Mouse (Mus musculus) embryonic fibroblast, embryonic 13.5 days (primary cell): Measurements from ENCODE around the gene Asap2.
"Not testable (repeated sequence)": the region's sequence is repeated elsewhere in the genome, so short reads cannot be mapped to it uniquely, and the experiment has no call there.

ENCODE experiments used
- CTCF ChIP-seq: IDR thresholded peaks from 2 replicates; pipeline ENCODE4 v1.5.1; 2011; ENCODE audit warnings: mild to moderate bottlenecking, control low read depth, low read length, moderate library complexity, borderline replicate concordance; ENCODE audit not compliant: insufficient read depth
- POLR2A ChIP-seq: IDR thresholded peaks from 2 replicates; pipeline ENCODE4 v1.6.1; 2011; ENCODE audit warnings: low read depth, mild to moderate bottlenecking, control low read depth, low read length, moderate library complexity

GRCm38 (mm10) chr12:21030875-21031274 lies 40.6 kb downstream of the Asap2 start:
- TF ChIP-seq POLR2A, CTCF: not testable (repeated sequence)
